In the genomic region with DNA sequence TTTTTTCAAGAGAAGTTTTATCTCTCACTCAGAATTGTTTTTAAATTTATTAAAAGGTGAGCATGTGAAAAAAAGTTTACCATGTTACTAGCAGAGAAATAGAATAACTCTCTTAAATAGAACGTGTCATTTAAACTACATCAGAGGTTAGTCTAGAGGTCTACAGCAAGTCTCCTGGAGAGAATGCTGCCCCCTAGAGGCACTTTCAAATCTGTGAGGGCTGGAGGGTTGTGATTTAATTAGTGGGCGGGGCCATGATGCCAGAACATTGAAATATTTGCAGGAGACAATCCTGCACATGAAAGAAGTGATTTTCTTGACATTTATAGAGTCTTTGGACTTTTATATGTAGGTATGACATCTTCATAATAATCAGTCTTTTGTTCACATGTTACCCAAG, we compare ENCODE assay signal across 8 mouse cellular contexts. TPM values are rescaled to one million over a fixed set of nuclear protein-coding genes. Genes with fewer than 3 reads are reported as not detected.
DNase-seq lines count a peak whose midpoint lies in the region; ATAC-seq lines count a peak whose summit lies in the region.

No protein-coding gene starts in this region.

- no peak overlapping the region for H3K27ac ChIP-seq in liver, embryonic 12.5 days
- H3K27ac ChIP-seq in hindbrain, embryonic 12.5 days: no peak overlapping the region

- H3K4me3 ChIP-seq in liver, embryonic 12.5 days: no peak overlapping the region
- no peak overlapping the region for H3K4me3 ChIP-seq in hindbrain, embryonic 12.5 days

- ATAC-seq in liver, embryonic 12.5 days: no peak
- no peak for ATAC-seq in activated CD4-positive, CD25-positive, alpha-beta regulatory T cell, adult 4 months
- no peak for ATAC-seq in hindbrain, embryonic 12.5 days (ENCODE audit: low FRiP score)

- DNase-seq in liver: peak; percentile 10
- peak; percentile 65 for DNase-seq in ZHBTc4 (ENCODE audit: low read depth, low spot score)
- peak; percentile 66 to 68 for DNase-seq in cerebellum, postnatal 10 days
- DNase-seq in kidney, postnatal 25 days: peak; percentile 61 to 77
- DNase-seq in right cerebral cortex, postnatal 4 days: no peak

- H3K4me2 ChIP-seq in liver, embryonic 12.5 days: no peak overlapping the region
- H3K4me2 ChIP-seq in hindbrain, embryonic 12.5 days (replicated peaks): no peak overlapping the region

- no peak overlapping the region for H3K9ac ChIP-seq in liver, embryonic 12.5 days
- no peak overlapping the region for H3K9ac ChIP-seq in hindbrain, embryonic 12.5 days

- no peaks in the 10 kb centered on the region for H3K27me3 ChIP-seq in liver, embryonic 12.5 days (replicated peaks)
- H3K27me3 ChIP-seq in hindbrain, embryonic 12.5 days: no peaks in the 10 kb centered on the region

- H3K36me3 ChIP-seq in liver, embryonic 12.5 days: no peaks in the 10 kb centered on the region
- no peaks in the 10 kb centered on the region for H3K36me3 ChIP-seq in hindbrain, embryonic 12.5 days

- no peaks in the 10 kb centered on the region for H3K9me3 ChIP-seq in liver, embryonic 12.5 days (replicated peaks)
- no peaks in the 10 kb centered on the region for H3K9me3 ChIP-seq in hindbrain, embryonic 12.5 days (replicated peaks)

- 41% methylated on average over 2 of the region's 2 CpGs for WGBS in liver, embryonic 12.5 days (ENCODE audit: insufficient replicate concordance)
- WGBS in hindbrain, embryonic 12.5 days: 57% methylated on average over 2 of the region's 2 CpGs

- no peaks in the 10 kb centered on the region for H3K4me1 ChIP-seq in liver, embryonic 12.5 days
- H3K4me1 ChIP-seq in hindbrain, embryonic 12.5 days: no peaks in the 10 kb centered on the region

RNA-seq across cellular contexts. Expression of gene Kcne4, which starts 29.9 kb away (rescaled TPM):
- polyA plus RNA-seq in liver, embryonic 12.5 days (2016; fragmentation: Nextera tagmentation; extraction: Ambion mirVana): 0.07 and 0.12 TPM in 2 replicates
- polyA plus RNA-seq in activated CD4-positive, CD25-positive, alpha-beta regulatory T cell, adult 4 months (2017; shearing (Covaris generic)): not detected
- polyA plus RNA-seq in hindbrain, embryonic 12.5 days (2016; fragmentation: Nextera tagmentation; extraction: Ambion mirVana): 1.7 and 2.2 TPM in 2 replicates
